Mouse (Mus musculus): ENCODE data around the gene Tbc1d10a.

DNA sequence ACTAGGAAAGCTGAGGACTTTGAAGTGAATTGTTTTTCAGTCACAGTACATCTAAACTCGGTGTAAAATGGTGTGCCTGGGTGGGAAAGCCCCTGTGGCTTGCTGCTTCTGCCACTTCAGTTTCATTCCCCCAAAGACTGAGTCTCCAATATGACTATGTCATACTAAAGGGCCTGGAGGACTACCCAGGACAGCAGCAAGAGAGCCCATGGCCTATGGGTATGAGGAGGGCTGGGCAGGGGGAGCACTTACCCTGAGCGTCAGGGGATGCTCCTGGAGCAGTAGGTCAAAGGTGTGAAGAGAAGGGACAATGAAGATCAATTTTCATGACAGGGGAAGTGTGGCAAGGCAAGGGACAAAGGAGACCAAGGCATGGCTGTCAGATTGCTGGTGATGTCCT lies 47.6 kb upstream of the Tbc1d10a start:
- TF ChIP-seq CTCF (IDR thresholded peaks at IDR 0.05 in 2 of 3, conservative IDR thresholded peaks at IDR 0.05 in 1 of 3; ENCODE audit: control insufficient read depth in 1 of 3, insufficient read depth in 1 of 3, low read depth in 2 of 3, low read length in 3 of 3, poor library complexity in 1 of 3, severe bottlenecking in 1 of 3) (no peak), JUND (IDR thresholded peaks at IDR 0.05; ENCODE audit: low read depth, low read length) (no peak), POLR2A (IDR thresholded peaks at IDR 0.05; ENCODE audit: control insufficient read depth in 1 of 2, insufficient read depth in 1 of 2, low read depth in 1 of 2, low read length in 2 of 2, poor library complexity in 1 of 2) (no peak), EP300 (IDR thresholded peaks at IDR 0.05; ENCODE audit: low read depth in 1 of 2, low read length in 2 of 2) (no peak)
